Mouse (Mus musculus) retina, postnatal 7 days (tissue): Measurements from ENCODE around the gene Ptpn12.
"Not testable (repeated sequence)": the region's sequence is repeated elsewhere in the genome, so short reads cannot be mapped to it uniquely, and the experiment has no call there.

ENCODE experiments used
- DNase-seq: peaks from one replicate; pipeline ENCODE4 v3.0.0-alpha.2; 2012; ENCODE audit warnings: low read depth, low spot score

Gene Ptpn12

DNA sequence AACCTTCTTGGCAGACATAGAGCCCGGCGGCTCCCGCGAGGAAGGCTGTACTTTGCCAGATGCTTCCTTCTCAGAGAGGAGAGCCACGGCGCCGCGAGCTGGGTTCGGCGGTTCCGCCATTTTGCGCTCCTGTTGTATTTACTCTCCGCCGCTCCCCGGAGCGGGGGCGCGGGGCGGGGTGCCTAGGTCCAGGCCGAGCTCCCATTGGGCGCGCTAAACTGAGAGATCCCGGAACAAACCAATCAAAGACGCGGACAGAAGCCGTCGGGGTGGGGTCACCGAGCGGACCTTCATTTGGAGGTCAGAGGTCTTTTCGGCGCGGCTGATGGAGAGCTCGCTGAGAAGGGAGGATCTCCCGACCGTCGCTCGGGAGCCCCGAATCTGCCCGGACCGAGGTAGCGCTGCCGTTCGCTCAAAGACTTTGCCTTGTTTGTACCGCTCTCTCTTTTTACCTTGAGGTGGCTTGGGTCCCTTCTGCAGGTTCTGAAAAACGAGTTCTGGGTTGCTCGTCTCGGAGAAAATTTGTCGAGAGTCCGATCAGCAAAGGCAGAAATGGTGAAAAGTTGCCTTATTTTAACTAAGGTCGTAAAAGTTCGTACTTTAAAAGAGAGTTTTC lies 103.9 kb downstream of the Ptpn12 start:
- peak; percentile 94 for DNase-seq

DNA sequence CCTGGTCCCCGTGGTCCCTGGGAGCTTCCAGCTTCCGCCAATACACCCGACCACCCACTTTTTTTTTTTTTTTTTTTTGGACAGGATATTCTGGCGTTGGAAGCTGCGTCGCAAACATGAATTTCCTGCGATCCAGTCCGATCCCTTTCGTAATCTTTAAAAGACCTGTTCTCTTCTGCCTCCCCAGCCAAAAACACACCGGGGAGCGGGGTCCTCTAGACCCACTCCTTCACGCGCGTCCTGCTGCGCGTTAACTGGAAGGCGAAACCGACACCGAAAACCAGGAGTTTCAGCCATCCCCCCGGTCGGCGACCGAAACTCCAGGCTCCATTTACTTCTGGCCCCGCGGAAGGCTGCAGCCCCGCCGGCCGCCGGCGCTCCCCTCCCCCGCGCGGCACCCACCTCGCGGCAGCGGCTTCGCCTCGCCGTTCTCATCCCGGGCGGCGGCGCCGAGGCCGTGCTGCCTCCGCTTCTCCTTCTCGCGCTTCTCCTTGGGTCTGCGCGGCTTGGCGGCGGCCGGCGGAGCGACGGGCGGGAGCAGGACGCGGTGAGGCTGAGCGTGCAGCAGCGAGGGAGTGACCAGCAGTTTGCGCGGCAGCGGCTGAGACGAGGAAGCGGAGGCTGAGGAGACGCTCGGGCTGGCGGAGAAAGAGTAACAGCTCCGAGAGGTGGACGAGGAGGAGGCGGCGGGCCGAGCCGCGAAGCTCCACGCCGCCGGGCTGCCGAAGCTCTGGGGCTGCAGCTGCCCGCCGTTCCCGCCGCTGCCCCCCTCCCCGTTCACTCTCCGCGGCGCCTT lies 104.7 kb downstream of the Ptpn12 start:
- peak; percentile 39 for DNase-seq

DNA sequence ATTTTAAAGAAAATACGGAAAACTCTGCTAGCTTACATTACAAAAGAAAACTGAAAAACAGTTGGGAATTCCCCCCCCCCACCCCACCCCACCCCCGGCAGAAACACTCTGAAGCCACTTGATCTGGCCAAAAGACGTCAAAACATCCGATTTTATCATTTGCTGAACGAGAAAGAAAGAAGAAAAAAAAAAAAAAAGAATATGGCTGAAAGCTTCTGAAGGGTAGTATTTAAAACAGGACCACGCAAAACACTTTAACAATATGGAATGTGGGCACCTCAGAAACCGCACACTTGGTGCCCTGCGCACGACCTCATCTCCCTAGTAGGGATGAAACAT lies 105.2 kb downstream of the Ptpn12 start:
- no peak for DNase-seq

DNA sequence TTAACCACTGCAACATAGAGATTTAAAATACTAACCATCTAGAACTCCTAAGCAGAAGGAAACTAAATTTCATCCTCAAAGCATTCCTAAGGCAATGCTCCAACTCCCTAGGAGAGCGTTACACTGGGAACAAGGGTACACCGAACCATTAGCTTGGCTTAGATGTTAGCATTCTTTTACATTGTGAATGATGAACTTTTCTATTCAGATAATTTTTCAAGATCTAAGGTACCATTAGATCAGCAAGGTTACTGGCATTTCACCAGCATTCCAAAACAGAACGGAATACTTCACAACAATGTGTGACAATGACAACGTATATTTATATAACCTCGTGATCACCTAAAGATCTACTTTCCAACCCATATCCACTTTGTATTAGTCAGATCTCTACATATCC lies 105.6 kb downstream of the Ptpn12 start:
- DNase-seq, result no peak

DNA sequence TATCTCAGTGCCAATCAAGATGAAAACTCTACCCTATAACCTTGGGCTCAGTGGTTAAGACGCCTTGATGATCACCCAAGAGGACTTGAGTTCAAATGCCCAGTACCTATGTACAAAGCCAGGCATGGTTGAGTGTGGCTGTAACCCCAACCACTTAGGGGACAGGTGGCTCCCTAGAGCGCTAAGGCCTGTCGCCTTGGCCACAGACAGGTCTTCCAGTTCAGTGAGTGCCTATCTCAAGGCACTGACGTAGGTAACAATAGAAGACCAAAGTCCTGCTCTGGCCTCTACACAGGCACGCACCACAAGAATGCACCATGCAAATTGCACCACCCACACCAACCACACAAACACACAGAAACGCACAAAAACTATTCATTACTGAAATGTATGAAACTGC lies 108.8 kb downstream of the Ptpn12 start:
- no peak for DNase-seq

DNA sequence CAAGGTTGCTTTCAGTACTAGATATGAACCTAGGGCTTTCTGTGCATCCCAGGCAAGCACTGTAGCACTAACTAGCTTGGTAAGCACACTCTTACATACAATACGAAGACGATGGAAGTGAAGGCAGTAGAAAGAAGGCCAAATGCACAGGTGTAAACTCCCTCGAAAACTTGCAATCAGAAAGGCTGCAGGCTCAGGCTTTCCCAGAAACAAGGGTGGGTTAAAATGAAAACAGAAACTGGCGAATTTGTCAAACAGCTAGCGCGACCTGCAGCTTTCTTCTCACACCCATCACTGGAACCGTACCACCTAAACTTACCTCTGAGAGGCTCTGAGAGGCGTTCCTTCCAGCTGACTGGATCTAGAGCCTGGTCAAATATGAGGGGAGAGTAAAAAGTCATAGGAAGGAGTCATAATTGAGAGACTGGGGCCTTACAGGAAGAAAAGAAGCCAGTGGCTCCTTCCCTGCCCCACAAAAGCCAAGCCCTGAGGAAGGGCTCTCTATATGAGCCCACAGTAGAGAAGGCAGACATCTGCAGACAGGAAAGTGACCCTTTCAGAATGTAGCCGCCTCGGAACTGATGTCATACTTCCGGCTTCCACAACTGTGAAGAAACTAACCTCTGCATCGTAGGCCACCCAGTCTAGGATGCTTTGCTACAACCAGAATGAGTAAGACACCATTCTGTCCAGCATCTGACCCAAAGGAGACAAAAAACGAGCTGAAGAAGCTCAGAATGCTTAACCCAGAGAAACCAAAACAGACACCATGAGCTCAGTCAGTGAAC lies 110.6 kb downstream of the Ptpn12 start:
- no peak for DNase-seq

DNA sequence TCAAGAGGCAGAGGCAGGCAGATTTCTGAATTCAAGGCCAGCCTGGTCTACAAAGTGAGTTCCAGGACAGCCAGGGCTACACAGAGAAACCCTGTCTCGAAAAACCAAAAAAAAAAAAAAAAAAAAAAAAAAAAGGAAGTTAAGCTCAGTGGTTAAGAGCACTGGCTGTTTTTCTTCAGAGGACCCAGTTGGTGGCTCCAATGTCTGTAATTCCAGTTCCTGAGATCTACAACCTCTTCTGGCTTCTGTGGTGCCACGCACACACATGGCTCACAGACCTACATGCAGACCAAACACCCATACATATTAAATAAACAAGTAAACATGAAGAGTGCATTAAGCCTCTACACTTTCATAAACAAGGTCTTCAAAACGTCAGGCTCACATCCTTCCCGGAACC lies 111.9 kb downstream of the Ptpn12 start:
- not testable (repeated sequence) for DNase-seq

DNA sequence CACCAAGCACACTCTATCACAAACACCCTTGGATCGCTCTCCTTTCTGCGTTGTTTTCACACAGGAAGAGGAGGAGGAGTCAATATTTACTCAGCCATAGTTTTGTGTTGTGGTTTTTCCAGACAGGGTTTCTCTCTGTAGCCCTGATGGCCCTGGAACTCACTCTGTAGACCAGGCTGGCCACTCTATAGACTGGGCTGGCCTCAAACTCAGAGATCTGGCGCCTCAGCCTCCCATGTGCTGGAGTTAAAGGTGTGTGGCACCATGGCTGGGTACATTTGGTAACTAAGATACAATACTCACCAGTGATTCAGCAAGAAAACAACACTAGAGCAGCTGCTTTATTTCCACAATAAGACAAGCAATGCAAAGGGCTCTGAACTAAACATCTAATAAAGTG lies 113.2 kb downstream of the Ptpn12 start:
- no peak for DNase-seq

DNA sequence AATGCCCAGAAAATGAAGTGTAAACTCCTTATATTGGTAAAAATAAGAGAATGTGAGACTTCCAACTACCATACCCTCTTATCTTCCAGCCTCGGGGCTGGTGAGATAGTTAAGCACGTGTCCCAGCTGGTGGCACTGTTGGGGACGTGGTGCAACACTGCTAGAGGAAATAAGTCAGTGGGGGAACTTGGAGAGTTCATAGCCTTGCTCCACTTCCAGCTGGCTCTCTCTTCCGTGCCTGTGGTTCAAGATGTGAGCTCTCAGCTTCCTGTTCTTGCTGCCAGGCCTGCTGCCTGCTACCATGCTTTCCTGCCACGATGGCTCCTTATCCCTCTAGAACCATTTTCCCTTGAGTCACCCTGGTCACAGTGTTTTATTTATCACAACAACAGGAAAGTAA lies 114.5 kb downstream of the Ptpn12 start:
- DNase-seq, result no peak

DNA sequence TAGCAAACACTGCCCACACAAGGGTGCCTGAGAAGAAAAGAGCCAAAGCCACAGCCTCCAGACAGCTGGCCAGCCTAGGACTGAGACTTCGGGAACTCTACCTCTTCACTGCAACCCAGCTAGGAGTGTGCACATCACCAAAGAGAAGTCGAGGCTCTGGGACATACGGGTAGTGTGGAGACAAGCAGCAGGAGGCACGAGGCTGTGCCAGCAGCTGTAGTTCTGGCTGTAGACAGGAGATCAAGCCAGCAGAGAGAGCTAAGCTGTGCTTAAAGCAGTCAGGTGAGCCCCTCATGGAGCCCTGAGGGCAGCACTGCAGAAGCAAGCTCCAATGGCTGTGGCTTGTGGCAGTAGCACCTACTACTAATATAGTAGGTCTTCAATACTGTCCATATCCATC lies 115.0 kb downstream of the Ptpn12 start:
- DNase-seq, result no peak

DNA sequence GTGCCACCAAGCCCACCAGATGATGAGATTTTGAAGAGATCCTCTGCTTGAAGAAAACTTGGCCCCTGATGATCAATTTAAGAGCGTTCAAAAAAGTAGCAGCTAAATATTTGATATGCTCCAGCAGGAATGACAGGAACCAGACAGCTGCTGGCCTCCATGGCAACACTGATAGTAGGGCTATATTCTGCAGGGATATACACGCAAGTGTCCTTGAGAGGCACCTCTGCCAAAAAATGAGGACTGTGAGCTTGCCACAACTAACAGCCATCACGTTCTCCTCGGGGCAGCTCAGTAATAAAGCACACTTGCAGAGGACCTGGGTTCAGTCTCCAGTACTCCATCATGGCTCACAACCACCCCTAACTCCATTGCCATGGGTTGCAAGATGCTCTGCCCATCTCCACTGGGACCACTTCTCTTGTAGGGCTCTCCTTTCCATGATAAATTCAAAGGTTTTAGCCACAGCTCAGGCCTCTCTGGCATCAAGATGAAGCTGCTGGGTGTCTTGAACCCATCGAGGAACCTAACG lies 115.6 kb downstream of the Ptpn12 start:
- DNase-seq, result no peak

DNA sequence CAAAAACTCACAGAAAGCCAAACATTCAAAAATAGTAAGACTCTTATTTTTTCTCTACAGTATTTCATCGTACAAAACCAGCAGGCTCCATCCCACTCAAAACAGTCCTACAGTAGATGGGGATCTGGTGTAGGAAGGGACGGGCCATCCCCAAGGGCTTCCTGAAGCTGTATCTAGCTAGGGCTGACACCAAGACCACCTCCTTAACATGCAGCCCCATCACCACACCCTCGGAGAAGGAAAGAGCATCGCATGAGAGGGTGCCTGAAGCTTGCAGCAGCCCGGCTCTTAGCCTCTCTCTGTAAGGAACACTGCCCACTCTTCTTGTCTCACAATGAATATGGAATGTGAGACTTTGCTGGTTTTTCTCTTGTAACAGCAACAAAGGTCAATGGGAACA lies 117.2 kb downstream of the Ptpn12 start:
- no peak for DNase-seq
